Mouse (Mus musculus): Measurements from ENCODE around the gene Zfp639. TPM values are rescaled to one million over a fixed set of nuclear protein-coding genes. Genes with fewer than 3 reads are reported as not detected.

Zfp639 gene
- polyA plus RNA-seq, 1 experiment, result 30.6 TPM

GRCm38 (mm10) chr3:32488172-32488571, 21.9 kb upstream of the Zfp639 start:
- TF ChIP-seq CTCF (IDR thresholded peaks at IDR 0.05; ENCODE audit: low read depth, low read length), result no peak
- TF ChIP-seq POLR2A (IDR thresholded peaks at IDR 0.05; ENCODE audit: borderline replicate concordance, low read depth, low read length), result no peak

DNA sequence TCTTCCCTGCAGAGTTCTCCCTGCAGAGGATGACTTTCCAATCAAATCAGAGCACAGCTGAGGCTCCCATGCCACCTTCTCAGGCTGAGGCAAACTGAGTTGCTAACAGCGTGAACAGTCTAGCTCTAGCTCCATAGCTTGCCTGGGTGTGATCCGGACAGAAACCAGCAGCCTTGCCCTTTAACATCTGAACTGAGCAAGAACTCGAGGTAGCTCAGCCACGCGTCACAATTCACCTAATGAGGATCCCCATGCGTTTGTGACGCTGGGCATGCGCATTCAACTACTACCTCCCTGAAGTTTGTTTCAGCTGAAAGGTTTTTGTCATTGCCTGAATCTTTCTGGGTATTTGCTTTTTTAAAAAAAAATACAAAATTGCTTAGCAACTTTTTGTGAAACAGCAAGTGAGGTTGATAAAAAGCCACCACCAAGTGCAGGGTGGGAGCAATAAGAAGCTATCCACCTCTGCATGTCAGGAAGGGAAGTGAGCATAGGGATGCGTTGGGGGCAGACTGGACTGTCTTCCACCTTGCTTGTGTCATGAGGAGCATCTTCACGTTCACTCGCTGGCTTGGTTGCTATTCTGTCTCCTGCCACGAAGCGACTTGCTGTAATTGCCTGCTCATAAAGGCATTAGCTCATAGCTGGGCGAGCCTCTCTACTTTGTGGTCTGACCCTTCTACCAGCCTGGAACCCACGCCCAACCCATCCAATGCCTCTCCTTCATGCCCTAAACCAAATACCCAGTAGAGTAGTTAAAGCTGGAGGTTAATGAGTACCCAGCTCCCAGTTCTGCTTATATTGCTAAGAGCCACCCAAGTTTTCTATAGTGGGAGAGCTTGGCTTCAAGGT, 19.8 kb upstream of the Zfp639 start:
- Histone ChIP-seq H3K27ac (ENCODE audit: insufficient read depth, low read depth, low read length) (no peak overlapping the region), H3K4me3 (ENCODE audit: insufficient read depth, low read length) (no peak overlapping the region), H3K4me1 (ENCODE audit: control insufficient read depth, insufficient read depth, low read length) (0 out of 2 replicates have a peak, but pooled peaks cover 2% of the 10 kb centered on the region)
- TF ChIP-seq POLR2A (IDR thresholded peaks at IDR 0.05; ENCODE audit: borderline replicate concordance, low read depth, low read length) (no peak), CTCF (IDR thresholded peaks at IDR 0.05; ENCODE audit: low read depth, low read length) (no peak)

More at GRCm38 (mm10) chr3:32488172-32488571, 21.9 kb upstream of the Zfp639 start:
- no peak overlapping the region for H3K4me3 ChIP-seq (ENCODE audit: insufficient read depth, low read length)
- no peak overlapping the region for H3K27ac ChIP-seq (ENCODE audit: insufficient read depth, low read depth, low read length)
- H3K4me1 ChIP-seq (ENCODE audit: control insufficient read depth, insufficient read depth, low read length), result 0 out of 2 replicates have a peak, but pooled peaks cover 2% of the 10 kb centered on the region

DNA sequence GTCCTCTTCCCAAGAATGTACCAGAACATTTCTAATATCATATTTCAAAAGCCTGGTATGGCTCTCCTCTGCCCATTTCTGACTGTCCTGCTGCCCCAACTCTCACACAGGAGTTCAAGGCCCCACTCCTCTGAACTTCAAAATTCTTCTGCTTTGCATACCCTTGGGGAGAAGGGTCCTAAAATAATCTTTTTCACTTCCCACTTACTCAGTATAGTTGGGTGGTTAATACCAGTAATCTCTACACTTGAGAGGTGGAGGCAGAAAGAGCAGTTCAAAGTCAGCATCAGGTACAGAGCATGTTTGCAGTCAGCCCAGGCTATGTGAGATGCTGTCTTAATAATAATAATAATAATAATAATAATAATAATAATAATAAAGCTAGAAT, 19.1 kb upstream of the Zfp639 start:
- Histone ChIP-seq H3K4me1 (ENCODE audit: control insufficient read depth, insufficient read depth, low read length) (0 out of 2 replicates have a peak, but pooled peaks cover 2% of the 10 kb centered on the region), H3K27ac (ENCODE audit: insufficient read depth, low read depth, low read length) (no peak overlapping the region), H3K4me3 (ENCODE audit: insufficient read depth, low read length) (no peak overlapping the region)
- TF ChIP-seq CTCF (IDR thresholded peaks at IDR 0.05; ENCODE audit: low read depth, low read length) (no peak), POLR2A (IDR thresholded peaks at IDR 0.05; ENCODE audit: borderline replicate concordance, low read depth, low read length) (no peak)

GRCm38 (mm10) chr3:32492097-32493090, 17.7 kb upstream of the Zfp639 start, which contains the start of gene Kcnmb3:
Gene Kcnmb3, minus strand, starts transcription at chr3:32492231.
- H3K4me1 ChIP-seq (ENCODE audit: control insufficient read depth, insufficient read depth, low read length), result no peaks in the 10 kb centered on the region
- H3K4me3 ChIP-seq (ENCODE audit: insufficient read depth, low read length), result no peak within 1 kb of the TSS
- TF ChIP-seq CTCF (IDR thresholded peaks at IDR 0.05; ENCODE audit: low read depth, low read length) (no peak), POLR2A (IDR thresholded peaks at IDR 0.05; ENCODE audit: borderline replicate concordance, low read depth, low read length) (no peak)
- no peak within 1 kb of the TSS for H3K27ac ChIP-seq (ENCODE audit: insufficient read depth, low read depth, low read length)

- Histone ChIP-seq H3K4me3 (ENCODE audit: insufficient read depth, low read length) (no peak overlapping the region), H3K4me1 (ENCODE audit: control insufficient read depth, insufficient read depth, low read length) (no peaks in the 10 kb centered on the region), H3K27ac (ENCODE audit: insufficient read depth, low read depth, low read length) (no peak overlapping the region)
- TF ChIP-seq POLR2A (IDR thresholded peaks at IDR 0.05; ENCODE audit: borderline replicate concordance, low read depth, low read length) (no peak), CTCF (IDR thresholded peaks at IDR 0.05; ENCODE audit: low read depth, low read length) (no peak)
These were observed 15.5 kb upstream of the Zfp639 start for GRCm38 (mm10) chr3:32494387-32495087.

DNA sequence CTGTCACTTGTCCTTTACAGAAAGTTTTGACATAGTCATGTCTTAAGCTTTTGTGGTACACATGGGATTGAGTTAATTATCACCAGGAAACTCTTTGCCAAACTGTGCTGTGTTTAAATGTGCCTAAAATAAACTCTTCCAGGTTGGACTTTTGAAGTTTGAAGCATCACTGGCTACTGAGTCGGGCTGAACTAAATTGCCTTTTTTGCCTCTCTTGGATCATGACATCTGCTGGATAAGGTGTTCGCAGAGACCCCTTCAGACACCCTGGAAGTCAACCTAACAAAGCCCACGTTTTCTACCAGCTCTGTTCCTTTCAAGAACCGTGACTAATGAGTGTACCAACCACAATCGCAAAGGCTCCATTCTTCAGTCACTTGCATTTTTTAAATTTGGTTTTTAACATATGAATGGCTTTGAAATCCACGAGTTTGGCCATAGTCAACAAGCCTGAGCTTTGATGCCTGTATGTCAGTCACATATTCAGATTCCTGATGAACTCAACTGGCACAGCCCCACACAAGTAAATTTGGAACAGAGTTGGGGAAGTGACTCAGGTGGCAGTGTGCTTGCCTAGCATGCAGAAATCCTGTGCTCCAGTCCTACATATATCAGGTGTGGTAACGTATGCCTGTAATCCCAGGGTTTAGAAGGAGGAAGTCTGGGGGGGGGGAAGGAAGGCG, 14.8 kb upstream of the Zfp639 start:
- TF ChIP-seq POLR2A (IDR thresholded peaks at IDR 0.05; ENCODE audit: borderline replicate concordance, low read depth, low read length) (no peak), CTCF (IDR thresholded peaks at IDR 0.05; ENCODE audit: low read depth, low read length) (no peak)
- Histone ChIP-seq H3K4me1 (ENCODE audit: control insufficient read depth, insufficient read depth, low read length) (no peaks in the 10 kb centered on the region), H3K4me3 (ENCODE audit: insufficient read depth, low read length) (no peak overlapping the region), H3K27ac (ENCODE audit: insufficient read depth, low read depth, low read length) (no peak overlapping the region)

GRCm38 (mm10) chr3:32495856-32496710, 14.0 kb upstream of the Zfp639 start:
- Histone ChIP-seq H3K4me3 (ENCODE audit: insufficient read depth, low read length) (no peak overlapping the region), H3K27ac (ENCODE audit: insufficient read depth, low read depth, low read length) (no peak overlapping the region), H3K4me1 (ENCODE audit: control insufficient read depth, insufficient read depth, low read length) (no peaks in the 10 kb centered on the region)
- TF ChIP-seq POLR2A (IDR thresholded peaks at IDR 0.05; ENCODE audit: borderline replicate concordance, low read depth, low read length) (no peak), CTCF (IDR thresholded peaks at IDR 0.05; ENCODE audit: low read depth, low read length) (no peak)

DNA sequence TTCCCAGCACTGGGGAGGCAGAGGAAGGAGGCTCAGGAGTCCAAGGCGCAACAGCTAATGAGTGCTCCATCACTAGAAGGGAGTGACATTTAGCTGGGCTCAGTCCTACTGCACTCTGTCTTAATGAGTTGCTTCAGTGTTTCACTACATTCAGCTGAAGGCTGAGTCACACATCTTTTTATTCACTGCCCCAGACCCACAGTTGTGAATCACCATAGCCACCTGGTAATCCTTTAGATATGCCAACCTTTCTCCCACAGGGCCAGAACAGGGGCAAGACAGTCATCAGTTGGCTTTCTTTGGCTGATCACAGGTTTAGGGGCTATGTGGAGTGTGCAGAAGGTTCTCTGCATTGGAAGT, 13.4 kb upstream of the Zfp639 start:
- TF ChIP-seq CTCF (IDR thresholded peaks at IDR 0.05; ENCODE audit: low read depth, low read length), result no peak
- no peak for TF ChIP-seq POLR2A (IDR thresholded peaks at IDR 0.05; ENCODE audit: borderline replicate concordance, low read depth, low read length)
- Histone ChIP-seq H3K27ac (ENCODE audit: insufficient read depth, low read depth, low read length) (no peak overlapping the region), H3K4me1 (ENCODE audit: control insufficient read depth, insufficient read depth, low read length) (no peaks in the 10 kb centered on the region), H3K4me3 (ENCODE audit: insufficient read depth, low read length) (no peak overlapping the region)
